Mouse (Mus musculus) thymus, adult 2 months (tissue): ENCODE data around the gene Gm21964.

Source experiments
- CTCF ChIP-seq: fragments of 200-500 bp; IDR thresholded peaks from 2 replicates; pipeline ENCODE4 v1.5.1; 2012; ENCODE audit warnings: mild to moderate bottlenecking, control low read depth, low read length, moderate library complexity, borderline replicate concordance; ENCODE audit not compliant: control insufficient read depth, poor library complexity, insufficient read depth; ENCODE audit errors: extremely low read depth
- POLR2A ChIP-seq: fragments of 200-500 bp; IDR thresholded peaks from 2 replicates; pipeline ENCODE4 v1.6.1; 2012; ENCODE audit warnings: mild to moderate bottlenecking, low read length, control low read depth, moderate library complexity; ENCODE audit not compliant: control insufficient read depth, poor library complexity, insufficient read depth; ENCODE audit errors: extremely low read depth

DNA sequence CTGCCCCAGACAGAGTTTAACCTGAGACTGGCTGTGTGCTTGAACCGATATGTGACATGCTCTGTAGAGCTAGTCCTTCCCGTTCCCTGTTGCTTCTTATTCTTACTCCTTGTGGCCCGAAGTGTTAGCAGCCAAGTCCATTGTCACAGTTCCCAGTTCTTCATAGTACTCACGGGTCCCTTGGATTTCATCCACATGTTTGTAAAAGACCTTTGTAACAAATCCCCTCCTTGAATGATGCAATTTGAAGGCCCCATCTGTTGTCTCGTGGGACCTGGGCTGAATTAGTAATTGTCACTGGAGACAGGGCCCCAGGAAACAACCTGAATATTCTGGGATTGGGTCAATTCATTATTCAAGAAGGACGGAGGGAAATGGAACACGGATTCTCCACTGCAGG is 34.5 kb downstream of the Gm21964 start:
- no peak for TF ChIP-seq CTCF
- TF ChIP-seq POLR2A: no peak
